Mouse (Mus musculus) embryonic facial prominence, embryonic 11.5 days (tissue): Measurements from ENCODE around the gene Fbln2. TPM values are rescaled to one million over a fixed set of nuclear protein-coding genes. Genes with fewer than 3 reads are reported as not detected.
A peak's percentile ranks its signal among the peaks of the same experiment; 100 is the strongest.

Experiments
- ATAC-seq: fragments of 200-750 bp; cut with Nextera tagmentation; replicated peaks from 2 replicates; pipeline ENCODE4 v1.8.0; 2017; ENCODE audit warnings: low read depth; ENCODE audit not compliant: insufficient number of reproducible peaks, low FRiP score, low TSS enrichment
- DNase-seq: peaks from one replicate; pipeline ENCODE4 v3.0.0-alpha.2; 2015; ENCODE audit warnings: low spot score
- H3K27ac ChIP-seq: fragments of 300-500 bp; sonication (generic); replicated peaks from 2 replicates; pipeline ENCODE4 v1.5.1; 2014; ENCODE audit warnings: mild to moderate bottlenecking, low read depth, low read length, control low read depth
- H3K27me3 ChIP-seq: fragments of 300-500 bp; sonication (generic); 2 replicates; pipeline ENCODE4 v1.6.1; 2014; ENCODE audit warnings: mild to moderate bottlenecking, low read length, moderate library complexity, mixed read lengths; ENCODE audit not compliant: control insufficient read depth, insufficient read depth
- H3K36me3 ChIP-seq: fragments of 300-500 bp; sonication (generic); replicated peaks from 2 replicates; pipeline ENCODE4 v1.6.1; 2014; ENCODE audit warnings: low read depth, mild to moderate bottlenecking, low read length, moderate library complexity, mixed read lengths; ENCODE audit not compliant: control insufficient read depth, insufficient read depth
- H3K4me1 ChIP-seq: fragments of 300-500 bp; sonication (generic); 2 replicates; pipeline ENCODE4 v1.6.1; 2014; ENCODE audit warnings: low read length, mixed read lengths; ENCODE audit not compliant: control insufficient read depth, insufficient read depth
- H3K4me2 ChIP-seq: fragments of 300-500 bp; sonication (generic); 2 replicates; pipeline ENCODE4 v1.6.1; 2014; ENCODE audit warnings: low read depth, mild to moderate bottlenecking, control low read depth, low read length, moderate library complexity
- H3K4me3 ChIP-seq: fragments of 300-500 bp; sonication (generic); 2 replicates; pipeline ENCODE4 v1.5.1; 2014; ENCODE audit warnings: low read depth, low read length, control low read depth
- H3K9ac ChIP-seq: fragments of 300-500 bp; sonication (generic); replicated peaks from 2 replicates; pipeline ENCODE4 v1.6.1; 2014; ENCODE audit warnings: mild to moderate bottlenecking, control low read depth, low read length
- H3K9me3 ChIP-seq: fragments of 300-500 bp; sonication (generic); replicated peaks from 2 replicates; pipeline ENCODE4 v1.6.1; 2016; ENCODE audit warnings: mild to moderate bottlenecking, low read length, inconsistent platforms, mixed read lengths; ENCODE audit not compliant: control insufficient read depth
- WGBS: fragments of 180-500 bp; shearing (Covaris S2); extraction: QIAGEN DNeasy Blood & Tissue Kit; methylation state at CpG from one replicate; pipeline ENCODE4 v1.1.7; 2014; 5-methylcytosine and 5-hydroxymethylcytosine counted together
- polyA plus RNA-seq: library from polyadenylated mRNA; unstranded; fragments of >200 nt; fragmentation: Nextera tagmentation; extraction: Ambion mirVana; gene quantifications from 2 replicates; pipeline ENCODE4 v1.2.1, GENCODE M21; 2014

Fbln2 gene
- polyA plus RNA-seq, 1 experiment from 2014 or later: 61.9 TPM

- no peaks in the 10 kb centered on the region for H3K9me3 ChIP-seq
- peak; percentile 8; the same call in 1 of the 2 replicates for ATAC-seq
- H3K27me3 ChIP-seq: peaks cover 47% of the 10 kb centered on the region
- H3K4me2 ChIP-seq: peak overlapping the region; percentile 44
- no peaks in the 10 kb centered on the region; the same call in none of the 2 replicates for H3K4me1 ChIP-seq
- H3K36me3 ChIP-seq: no peaks in the 10 kb centered on the region
- H3K4me3 ChIP-seq: peak overlapping the region; percentile 7
- DNase-seq: peak; percentile 55
- 6% methylated on average over 35 of the region's 35 CpGs for WGBS
- H3K27ac ChIP-seq: no peak overlapping the region
- H3K9ac ChIP-seq: no peak overlapping the region
These were observed 72.5 kb downstream of the Fbln2 start for GRCm38 (mm10) chr6:91284521-91285449.

- no peak overlapping the region for H3K27ac ChIP-seq
- H3K4me3 ChIP-seq: peak overlapping the region; percentile 7
- H3K9ac ChIP-seq: no peak overlapping the region
- peak; percentile 73 for ATAC-seq
- WGBS: under 1% methylated on average over 28 of the region's 28 CpGs
- H3K36me3 ChIP-seq: no peaks in the 10 kb centered on the region
- no peaks in the 10 kb centered on the region for H3K9me3 ChIP-seq
- H3K4me2 ChIP-seq: peak overlapping the region; percentile 44
- peak; percentile 90 for DNase-seq
- no peaks in the 10 kb centered on the region; the same call in none of the 2 replicates for H3K4me1 ChIP-seq
- H3K27me3 ChIP-seq: peaks cover 47% of the 10 kb centered on the region
These were observed 73.2 kb downstream of the Fbln2 start for GRCm38 (mm10) chr6:91285450-91285790.

GRCm38 (mm10) chr6:91285814-91286545 is 73.7 kb downstream of the Fbln2 start:
- Histone ChIP-seq H3K9me3 (no peaks in the 10 kb centered on the region), H3K4me1 (no peaks in the 10 kb centered on the region; the same call in none of the 2 replicates), H3K9ac (no peak overlapping the region), H3K4me3 (no peak overlapping the region), H3K36me3 (no peaks in the 10 kb centered on the region), H3K27ac (no peak overlapping the region), H3K27me3 (peaks cover 47% of the 10 kb centered on the region), H3K4me2 (peak overlapping the region; percentile 44)
- 30% methylated on average over 30 of the region's 30 CpGs for WGBS
- no peak for DNase-seq
- no peak for ATAC-seq

GRCm38 (mm10) chr6:91286624-91287023 is 74.4 kb downstream of the Fbln2 start:
- Histone ChIP-seq H3K4me2 (no peak overlapping the region), H3K4me3 (no peak overlapping the region), H3K9me3 (no peaks in the 10 kb centered on the region), H3K27me3 (peaks cover 47% of the 10 kb centered on the region), H3K27ac (no peak overlapping the region), H3K9ac (no peak overlapping the region), H3K36me3 (no peaks in the 10 kb centered on the region), H3K4me1 (no peaks in the 10 kb centered on the region; the same call in none of the 2 replicates)
- DNase-seq (peak; percentile 92), ATAC-seq (no peak)
- WGBS: 6% methylated on average over 15 of the region's 15 CpGs

- peaks cover 45% of the 10 kb centered on the region for H3K27me3 ChIP-seq
- 62% methylated on average over 4 of the region's 4 CpGs for WGBS
These were observed 74.9 kb downstream of the Fbln2 start for GRCm38 (mm10) chr6:91287148-91287547.

GRCm38 (mm10) chr6:91287636-91288035 is 75.4 kb downstream of the Fbln2 start:
- Histone ChIP-seq H3K4me3 (no peak overlapping the region), H3K36me3 (no peaks in the 10 kb centered on the region), H3K4me2 (no peak overlapping the region), H3K27me3 (peaks cover 44% of the 10 kb centered on the region), H3K27ac (no peak overlapping the region), H3K9me3 (no peaks in the 10 kb centered on the region), H3K9ac (no peak overlapping the region), H3K4me1 (no peaks in the 10 kb centered on the region; the same call in none of the 2 replicates)
- ATAC-seq (no peak), DNase-seq (no peak)
- WGBS: 79% methylated on average over 6 of the region's 6 CpGs

More at GRCm38 (mm10) chr6:91287148-91287547, 74.9 kb downstream of the Fbln2 start:
- Histone ChIP-seq H3K36me3 (no peaks in the 10 kb centered on the region), H3K9ac (no peak overlapping the region), H3K27ac (no peak overlapping the region), H3K4me3 (no peak overlapping the region), H3K4me1 (no peaks in the 10 kb centered on the region; the same call in none of the 2 replicates), H3K4me2 (no peak overlapping the region), H3K9me3 (no peaks in the 10 kb centered on the region)
- no peak for DNase-seq
- no peak for ATAC-seq

- no peak overlapping the region for H3K27ac ChIP-seq
- peaks cover 43% of the 10 kb centered on the region for H3K27me3 ChIP-seq
- no peak overlapping the region for H3K4me2 ChIP-seq
- no peak overlapping the region for H3K9ac ChIP-seq
- DNase-seq (no peak), ATAC-seq (no peak)
- H3K4me1 ChIP-seq: no peaks in the 10 kb centered on the region; the same call in none of the 2 replicates
- no peaks in the 10 kb centered on the region for H3K36me3 ChIP-seq
- H3K4me3 ChIP-seq: no peak overlapping the region
- 54% methylated on average over 3 of the region's 3 CpGs for WGBS
- H3K9me3 ChIP-seq: no peaks in the 10 kb centered on the region
These were observed 76.1 kb downstream of the Fbln2 start for GRCm38 (mm10) chr6:91288251-91288785.
